Mouse (Mus musculus) lung, postnatal 10 days (tissue): Measurements from ENCODE around the gene Orm3.

ENCODE experiments used
- DNase-seq: peaks from one replicate; pipeline ENCODE4 v3.0.0; 2021

Orm3 gene

DNA sequence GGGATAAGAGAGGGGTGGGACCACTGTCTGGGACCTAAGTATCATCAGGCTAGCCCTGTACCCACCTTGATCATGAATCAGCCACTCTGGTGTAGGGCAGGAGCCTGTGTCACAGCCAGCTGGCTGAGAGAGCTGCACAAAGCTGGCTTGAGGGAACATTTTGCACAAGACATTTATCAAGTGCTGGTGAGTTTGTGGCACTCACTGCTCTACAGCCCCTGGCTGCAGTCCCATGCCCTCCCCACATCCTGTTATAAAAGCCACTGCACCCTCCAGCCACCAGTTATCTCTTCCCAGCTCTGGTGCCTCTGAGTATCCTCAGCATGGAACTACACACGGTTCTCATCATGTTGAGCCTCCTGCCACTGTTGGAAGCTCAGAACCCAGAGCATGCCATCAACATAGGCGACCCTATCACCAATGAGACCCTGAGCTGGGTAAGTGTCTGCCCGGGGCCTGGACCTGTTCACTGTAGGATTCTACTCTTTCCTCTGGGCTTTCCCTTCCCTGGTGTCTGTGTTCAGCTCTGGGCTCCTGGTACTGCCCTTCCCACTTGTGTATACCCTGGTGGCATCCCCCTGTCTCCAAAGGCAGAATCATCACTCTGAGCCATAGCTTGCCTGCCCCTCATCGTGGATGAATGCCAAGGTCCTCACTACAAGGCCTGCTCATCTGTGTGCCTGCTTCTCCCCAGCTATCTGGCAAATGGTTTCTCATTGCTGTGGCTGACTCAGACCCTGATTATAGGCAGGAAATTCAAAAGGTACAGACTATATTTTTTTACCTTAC is at the start of gene Orm3:
Gene Orm3 (plus strand): TSS at position 286 of the 789 bp plus-strand sequence.
- DNase-seq = peak; percentile 40

- peak; percentile 94 for DNase-seq
Observed at GRCm38 (mm10) chr4:63307175-63308062, 48.5 kb upstream of the Orm3 start.

- DNase-seq = no peak
Observed at GRCm38 (mm10) chr4:63308316-63308715, 47.6 kb upstream of the Orm3 start.

DNA sequence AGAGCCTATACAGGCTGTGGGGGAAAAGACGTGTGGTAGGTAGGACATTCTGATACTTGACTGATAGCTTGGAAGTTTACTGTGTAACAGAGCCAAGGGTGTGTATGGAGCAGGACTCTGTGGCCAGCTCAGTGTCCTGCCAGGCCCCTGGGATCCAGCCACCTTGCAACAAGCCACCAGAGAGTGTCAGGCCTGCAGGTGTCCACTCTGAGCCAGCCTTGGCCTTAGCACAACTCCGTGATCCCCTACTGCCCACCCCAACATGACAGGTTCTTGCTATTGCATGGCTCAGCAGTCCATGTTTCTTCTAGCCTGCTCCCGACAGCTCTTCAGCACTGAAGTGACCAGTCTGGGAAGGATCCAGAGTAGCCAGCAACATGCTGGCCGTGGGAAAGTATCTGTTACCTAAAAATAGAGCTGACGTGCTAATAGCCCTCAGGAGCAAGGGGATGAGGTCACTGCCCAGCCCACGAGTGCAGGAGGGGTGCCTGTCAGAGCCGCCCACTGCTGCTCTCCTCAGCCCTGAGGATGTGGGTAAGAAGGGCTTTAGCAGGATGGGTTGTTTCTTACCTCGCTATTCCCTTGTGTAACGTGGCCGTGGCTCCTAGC is 45.6 kb upstream of the Orm3 start:
- DNase-seq = peak; percentile 75

DNA sequence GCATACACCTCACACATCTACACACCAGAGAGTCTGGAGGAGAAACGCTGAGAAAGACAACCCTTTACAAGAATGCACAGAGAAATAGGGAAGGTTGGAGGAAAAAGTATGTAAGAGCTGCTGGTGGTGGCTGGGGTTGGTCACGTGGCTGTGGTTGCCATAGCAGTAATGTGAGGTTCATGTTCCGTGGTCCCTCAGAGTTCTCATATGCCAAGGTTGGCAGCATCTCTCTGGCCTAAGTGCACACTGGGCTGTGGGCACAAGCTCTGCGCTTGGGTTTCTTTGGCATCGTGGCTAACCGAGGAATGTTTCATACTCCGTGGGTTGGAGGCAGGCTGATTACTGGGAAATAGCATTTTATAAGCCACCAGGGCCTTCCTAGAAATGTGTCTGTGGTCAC is 44.5 kb upstream of the Orm3 start:
- DNase-seq = no peak

GRCm38 (mm10) chr4:63314063-63314462 is 41.9 kb upstream of the Orm3 start:
- DNase-seq = no peak

DNA sequence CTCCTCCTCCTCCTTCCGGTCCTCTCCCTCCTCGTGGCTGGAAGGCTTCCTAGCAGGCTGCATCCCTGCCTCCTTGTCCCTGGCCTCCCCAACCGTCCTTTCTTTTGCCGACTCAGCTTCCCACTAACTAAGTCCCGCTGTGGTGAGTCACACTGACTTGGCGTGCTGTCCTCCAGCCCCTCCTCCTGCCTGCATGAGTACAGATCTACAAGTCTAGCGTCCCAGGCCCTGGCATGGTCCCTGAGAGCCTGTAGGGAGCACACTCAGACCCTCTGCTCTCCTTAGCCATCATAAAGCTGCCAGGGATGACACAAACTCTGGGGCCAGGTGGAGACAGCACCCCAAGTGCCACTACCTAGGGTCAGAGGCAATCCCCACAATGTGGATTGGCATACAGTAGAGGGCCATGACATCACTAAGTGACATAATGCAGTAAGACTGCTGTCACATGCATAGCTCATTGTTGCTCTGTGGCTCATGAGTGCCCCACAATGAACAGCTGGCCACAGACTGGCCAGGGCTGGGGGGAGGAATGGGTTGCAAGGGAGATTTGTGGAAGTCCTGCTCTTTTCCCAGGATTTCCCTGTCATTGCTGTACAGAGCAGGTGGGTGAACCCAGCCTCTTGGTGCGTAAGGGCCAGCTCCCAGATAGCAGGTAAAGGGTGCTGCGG is 39.8 kb upstream of the Orm3 start:
- DNase-seq = peak; percentile 73

DNA sequence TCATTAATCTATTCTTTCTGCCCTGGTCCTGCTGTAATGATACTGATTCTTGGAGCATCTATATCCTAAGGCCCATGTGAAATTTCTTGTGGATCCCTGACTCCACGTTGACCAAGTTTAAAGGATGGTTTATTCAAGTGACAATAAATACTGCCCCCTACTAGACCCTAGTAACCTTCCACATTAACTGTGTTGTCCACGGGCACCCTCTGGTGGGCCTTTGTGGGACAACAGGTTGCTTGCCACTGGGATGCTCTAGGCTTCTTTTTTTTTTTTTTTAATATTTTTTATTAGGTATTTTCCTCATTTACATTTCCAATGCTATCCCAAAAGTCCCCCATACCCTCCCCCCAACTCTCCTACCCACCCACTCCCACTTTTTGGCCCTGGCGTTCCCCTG is 36.4 kb upstream of the Orm3 start:
- DNase-seq = peak; percentile 82

GRCm38 (mm10) chr4:63323275-63323815 is 32.6 kb upstream of the Orm3 start:
- DNase-seq = no peak

GRCm38 (mm10) chr4:63333403-63333802 is 22.6 kb upstream of the Orm3 start:
- DNase-seq = no peak

GRCm38 (mm10) chr4:63338414-63339076 is 17.4 kb upstream of the Orm3 start:
- no peak for DNase-seq

DNA sequence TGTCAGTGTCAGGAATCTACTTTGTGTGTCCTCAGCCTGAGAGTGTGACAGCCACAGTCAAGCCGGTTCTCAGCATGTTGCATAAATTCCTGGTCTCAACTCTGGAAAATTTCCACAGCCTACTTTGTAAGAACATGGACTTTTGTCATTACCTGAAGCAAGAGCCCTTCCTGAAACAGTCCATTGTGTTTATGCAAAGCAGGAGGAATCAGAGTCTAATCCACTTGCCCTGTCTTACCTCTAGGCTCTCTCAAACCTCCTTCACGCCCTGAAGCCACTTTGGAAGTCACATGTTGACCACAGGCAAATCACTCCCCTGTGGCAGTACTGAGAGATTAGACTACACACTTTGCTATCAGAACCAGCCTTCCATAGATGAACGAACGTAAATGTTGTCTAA is 13.5 kb upstream of the Orm3 start:
- no peak for DNase-seq

- DNase-seq = no peak
Observed at GRCm38 (mm10) chr4:63343608-63344007, 12.4 kb upstream of the Orm3 start.

GRCm38 (mm10) chr4:63344295-63344694 is 11.7 kb upstream of the Orm3 start, which contains the start of gene Orm1:
TSS of gene Orm1 (plus strand) at chr4:63344560.
- DNase-seq = peak; percentile 54

DNA sequence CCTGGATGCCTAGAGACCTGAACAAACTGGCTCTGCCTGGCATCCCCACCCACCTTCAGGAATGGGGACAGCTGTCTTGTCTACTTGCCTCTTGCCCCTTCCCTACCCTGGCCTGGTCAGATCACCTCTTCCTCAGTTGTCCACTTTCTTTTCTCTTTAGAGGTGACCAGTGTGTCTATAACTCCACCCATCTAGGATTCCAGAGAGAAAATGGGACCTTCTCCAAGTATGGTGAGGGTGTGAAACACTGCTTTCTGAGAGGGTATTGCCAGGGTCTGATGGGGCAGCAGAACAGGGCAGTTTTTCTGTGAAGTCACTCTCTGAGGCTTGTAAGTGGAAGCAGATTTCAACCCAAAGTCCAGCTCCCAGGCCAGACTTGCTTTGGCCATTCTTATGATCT is 10.7 kb upstream of the Orm3 start:
- DNase-seq = no peak

- DNase-seq = no peak
Observed at GRCm38 (mm10) chr4:63346659-63347058, 9.3 kb upstream of the Orm3 start.

DNA sequence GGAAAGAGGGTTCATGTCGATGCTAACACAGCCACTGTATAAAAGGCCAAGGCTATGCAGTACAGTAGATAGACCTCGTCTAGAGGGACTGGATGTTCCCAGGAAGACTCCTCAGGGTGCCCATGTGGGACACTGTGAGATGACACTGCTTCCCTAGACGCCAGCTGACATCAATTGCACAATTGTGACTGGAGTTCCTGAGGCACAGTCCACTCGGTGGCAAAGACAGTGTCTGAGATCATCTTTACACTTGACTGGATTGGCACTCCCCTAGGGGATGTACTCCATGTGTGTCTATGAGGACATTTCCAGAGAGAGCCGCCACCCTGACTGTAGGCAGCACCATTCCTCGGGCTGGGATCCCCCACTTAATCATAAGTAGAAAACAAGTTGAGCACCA is 7.4 kb upstream of the Orm3 start:
- no peak for DNase-seq

DNA sequence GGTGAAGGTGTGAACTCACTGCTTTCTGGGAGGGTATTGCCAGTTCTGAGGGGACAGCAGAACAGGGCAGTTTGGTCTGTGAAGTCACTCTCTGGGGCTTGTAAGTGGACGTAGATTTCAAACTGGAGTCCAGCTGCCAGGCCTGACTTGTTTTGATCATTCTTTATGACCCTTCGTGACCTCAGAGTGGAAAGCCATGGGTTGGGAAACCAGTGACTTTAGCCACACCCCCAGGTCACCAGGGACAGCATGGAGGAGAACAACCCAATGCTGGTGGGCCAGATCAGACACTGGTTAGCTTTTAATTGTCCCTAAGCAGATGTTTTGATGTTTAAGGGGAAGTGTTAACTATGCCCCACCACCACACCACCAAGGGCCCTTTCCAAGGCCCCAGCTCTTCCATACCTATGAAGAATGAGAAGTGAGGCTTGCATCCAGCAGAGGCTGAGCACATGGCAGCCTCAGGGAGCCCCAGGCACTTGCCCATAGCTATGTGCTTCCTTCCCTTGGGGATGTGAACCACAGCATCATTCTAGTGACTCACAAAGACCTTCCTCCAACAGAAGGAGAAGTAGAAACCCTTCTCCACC is 1.1 kb downstream of the Orm3 start:
- DNase-seq = peak; percentile 60

DNA sequence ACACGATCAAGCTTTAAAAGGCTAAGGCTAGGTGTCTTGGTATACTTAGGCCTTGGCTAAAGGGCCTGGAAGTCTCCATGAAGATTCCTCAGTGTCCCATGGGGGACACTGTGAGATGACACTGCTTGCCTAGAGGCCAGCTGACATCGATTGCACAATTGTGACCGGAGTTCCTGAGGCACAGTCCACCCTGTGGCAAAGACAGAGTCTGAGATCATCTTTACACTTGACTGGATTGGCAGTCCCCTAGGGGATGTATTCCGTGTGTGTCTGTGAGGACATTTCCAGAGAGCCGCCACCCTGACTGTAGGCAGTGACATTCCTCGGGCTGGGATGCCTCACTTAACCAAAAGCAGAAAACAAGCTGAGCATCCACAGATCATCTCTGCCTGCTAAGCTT is 3.9 kb downstream of the Orm3 start:
- no peak for DNase-seq

- peak; percentile 51 for DNase-seq
Observed at GRCm38 (mm10) chr4:63362150-63362549, 6.2 kb downstream of the Orm3 start, which contains the start of gene Orm2. TSS of gene Orm2 (plus strand) at chr4:63362449.

GRCm38 (mm10) chr4:63368577-63368976 is 12.6 kb downstream of the Orm3 start:
- peak; percentile 91 for DNase-seq

- DNase-seq = no peak
Observed at GRCm38 (mm10) chr4:63370897-63371296, 14.9 kb downstream of the Orm3 start.
